Mouse (Mus musculus) E14TG2a.4 (cell line): ENCODE results near the gene 1700093K21Rik.

ENCODE experiments used
- CTCF ChIP-seq: conservative IDR thresholded peaks from 2 replicates; pipeline ENCODE4 v1.5.1; 2014; ENCODE audit warnings: low read length
- POU5F1 ChIP-seq: IDR thresholded peaks from 2 replicates; pipeline ENCODE4 v1.6.1; 2014; ENCODE audit warnings: low read length, borderline replicate concordance

GRCm38 (mm10) chr11:23520473-23521205 is at the start of gene 1700093K21Rik:
- TF ChIP-seq CTCF (no peak), POU5F1 (no peak)
